Mouse (Mus musculus) liver, embryonic 11.5 days (tissue): Measurements from ENCODE around the gene Ecpas. TPM values are rescaled to one million over a fixed set of nuclear protein-coding genes. Genes with fewer than 3 reads are reported as not detected.

Source experiments
- ATAC-seq: fragments of 200-750 bp; cut with Nextera tagmentation; replicated peaks from 2 replicates; pipeline ENCODE4 v1.8.0; 2017; ENCODE audit warnings: moderate number of reproducible peaks, mild to moderate bottlenecking, moderate TSS enrichment, moderate library complexity; ENCODE audit not compliant: low FRiP score
- DNase-seq: peaks from one replicate; pipeline ENCODE4 v3.0.0-alpha.2; 2017; ENCODE audit warnings: low spot score
- H3K27ac ChIP-seq: fragments of 300-500 bp; sonication (generic); 2 replicates; pipeline ENCODE4 v1.5.1; 2014; ENCODE audit warnings: mild to moderate bottlenecking, low read depth, low read length, control low read depth
- H3K27me3 ChIP-seq: fragments of 300-500 bp; sonication (generic); replicated peaks from 2 replicates; pipeline ENCODE4 v1.6.1; 2014; ENCODE audit warnings: low read length, mixed read lengths; ENCODE audit not compliant: control insufficient read depth, insufficient read depth
- H3K36me3 ChIP-seq: fragments of 300-500 bp; sonication (generic); 2 replicates; pipeline ENCODE4 v1.6.1; 2014; ENCODE audit warnings: mild to moderate bottlenecking, low read length, moderate library complexity, mixed read lengths; ENCODE audit not compliant: control insufficient read depth, insufficient read depth
- H3K4me1 ChIP-seq: fragments of 300-500 bp; sonication (generic); replicated peaks from 2 replicates; pipeline ENCODE4 v1.6.1; 2014; ENCODE audit warnings: low read length, mixed read lengths; ENCODE audit not compliant: control insufficient read depth, insufficient read depth
- H3K4me2 ChIP-seq: fragments of 300-500 bp; sonication (generic); 2 replicates; pipeline ENCODE4 v1.6.1; 2014; ENCODE audit warnings: mild to moderate bottlenecking, control low read depth, moderate library complexity
- H3K4me3 ChIP-seq: fragments of 300-500 bp; sonication (generic); 2 replicates; pipeline ENCODE4 v1.5.1; 2014; ENCODE audit warnings: low read depth, low read length, control low read depth
- H3K9ac ChIP-seq: fragments of 300-500 bp; sonication (generic); 2 replicates; pipeline ENCODE4 v1.6.1; 2014; ENCODE audit warnings: low read depth, low read length, control low read depth
- H3K9me3 ChIP-seq: fragments of 300-500 bp; sonication (generic); 2 replicates; pipeline ENCODE4 v1.6.1; 2016; ENCODE audit warnings: low read length, inconsistent platforms, mixed read lengths; ENCODE audit not compliant: control insufficient read depth
- WGBS: fragments of 180-500 bp; shearing (Covaris S2); extraction: QIAGEN DNeasy Blood & Tissue Kit; methylation state at CpG from one replicate; pipeline ENCODE4 v1.1.7; 2014; 5-methylcytosine and 5-hydroxymethylcytosine counted together
- polyA plus RNA-seq: library from polyadenylated mRNA; unstranded; fragments of >200 nt; fragmentation: Nextera tagmentation; extraction: Ambion mirVana; gene quantifications from 2 replicates; pipeline ENCODE4 v1.2.1, GENCODE M21; 2014

Gene Ecpas
- polyA plus RNA-seq, 1 experiment from 2014 or later: 44.8 TPM

DNA sequence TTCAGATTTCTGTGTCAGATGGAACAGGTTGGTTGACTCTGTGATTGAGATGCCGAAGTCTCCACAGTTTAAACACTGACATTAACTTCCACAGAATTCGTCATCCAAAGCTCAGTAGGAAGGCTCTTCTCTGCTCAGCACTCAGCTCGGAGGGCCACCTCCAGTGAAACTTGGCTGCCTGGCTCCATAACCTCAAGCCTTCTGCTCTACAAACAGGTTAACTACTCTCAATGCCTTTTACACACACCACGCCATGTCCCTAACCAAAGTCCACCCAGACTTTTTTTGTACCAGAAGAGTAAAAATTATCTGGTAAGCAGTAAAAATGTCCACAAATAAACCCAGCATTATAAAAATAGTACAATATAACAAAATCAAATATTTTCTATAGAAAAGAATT lies 15.1 kb downstream of the Ecpas start:
- WGBS: 73% methylated on average over 4 of the region's 4 CpGs
- ATAC-seq (no peak), DNase-seq (no peak)
- H3K9me3 ChIP-seq: no peaks in the 10 kb centered on the region
- no peak overlapping the region for H3K4me2 ChIP-seq
- H3K36me3 ChIP-seq: no peaks in the 10 kb centered on the region
- no peak overlapping the region for H3K4me3 ChIP-seq
- H3K9ac ChIP-seq: no peak overlapping the region
- H3K27ac ChIP-seq: no peak overlapping the region
- peaks cover 2% of the 10 kb centered on the region; the same call in 1 of the 2 replicates for H3K4me1 ChIP-seq
- H3K27me3 ChIP-seq: no peaks in the 10 kb centered on the region

DNA sequence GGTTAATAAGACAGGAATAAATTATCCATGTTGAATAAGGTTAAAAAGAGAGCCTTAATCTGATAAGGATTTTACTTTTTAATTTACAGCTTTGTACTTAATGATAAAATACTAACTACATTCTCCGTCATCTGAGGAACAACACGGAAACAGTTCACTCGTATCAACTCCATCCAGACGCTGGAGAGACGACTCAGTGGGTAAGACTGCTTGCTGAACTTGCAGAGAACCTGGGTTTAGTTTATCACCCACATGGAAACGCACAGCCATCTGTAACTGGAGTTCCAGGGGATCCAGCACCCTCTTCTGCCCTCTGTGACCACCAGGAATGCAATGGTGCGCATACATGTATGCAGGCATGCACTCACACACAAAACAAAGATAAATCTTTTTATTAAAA lies 18.1 kb downstream of the Ecpas start:
- DNase-seq (no peak), ATAC-seq (0 out of 2 replicates have a peak, but pooled peaks have one; percentile 41)
- H3K27ac ChIP-seq: no peak overlapping the region
- H3K36me3 ChIP-seq: no peaks in the 10 kb centered on the region
- peaks cover 14% of the 10 kb centered on the region for H3K4me1 ChIP-seq
- H3K4me3 ChIP-seq: no peak overlapping the region
- no peaks in the 10 kb centered on the region for H3K9me3 ChIP-seq
- H3K27me3 ChIP-seq: no peaks in the 10 kb centered on the region
- no peak overlapping the region for H3K4me2 ChIP-seq
- no peak overlapping the region for H3K9ac ChIP-seq
- WGBS: 71% methylated on average over 7 of the region's 7 CpGs

DNA sequence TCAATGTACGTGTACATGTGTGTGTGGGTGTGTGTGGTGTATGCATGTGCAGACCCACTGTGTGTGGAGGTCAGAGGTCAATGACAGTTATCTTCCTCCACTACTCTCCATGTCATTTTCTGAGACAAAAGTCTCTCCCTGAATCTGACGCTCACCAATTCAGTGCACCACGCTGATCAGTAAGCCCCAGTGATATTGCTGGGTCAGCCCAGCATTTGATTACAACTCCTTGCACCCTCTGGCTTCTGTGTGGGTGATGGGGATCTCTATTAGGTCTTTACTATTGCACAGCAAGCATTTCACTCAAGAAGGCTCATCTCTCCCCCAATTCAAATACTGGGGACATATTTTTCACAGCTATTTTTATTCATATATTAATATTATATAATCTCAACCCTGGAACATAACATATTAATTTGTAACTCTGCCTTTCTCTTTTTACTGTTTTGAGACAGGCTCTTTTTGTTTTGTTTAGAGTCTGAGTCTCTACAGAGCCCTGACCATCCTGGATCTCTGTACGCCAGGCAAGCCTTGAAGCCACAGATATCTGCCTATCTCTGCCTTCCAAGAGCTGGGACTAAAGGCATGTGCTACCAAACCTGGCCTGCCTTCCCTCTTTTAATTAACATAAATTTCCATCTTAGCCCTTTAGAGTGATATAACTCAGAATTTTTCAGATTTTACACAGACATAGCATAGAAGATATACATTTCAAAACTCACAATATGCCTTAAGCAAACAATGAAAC lies 22.3 kb downstream of the Ecpas start:
- H3K36me3 ChIP-seq: no peaks in the 10 kb centered on the region
- H3K9ac ChIP-seq: no peak overlapping the region
- peaks cover 31% of the 10 kb centered on the region for H3K4me1 ChIP-seq
- 59% methylated on average over 4 of the region's 4 CpGs for WGBS
- peak overlapping the region; percentile 65 for H3K27ac ChIP-seq
- H3K4me3 ChIP-seq: no peak overlapping the region
- no peaks in the 10 kb centered on the region for H3K27me3 ChIP-seq
- DNase-seq (no peak), ATAC-seq (peak; percentile 88)
- peak overlapping the region; percentile 40 for H3K4me2 ChIP-seq
- H3K9me3 ChIP-seq: no peaks in the 10 kb centered on the region

DNA sequence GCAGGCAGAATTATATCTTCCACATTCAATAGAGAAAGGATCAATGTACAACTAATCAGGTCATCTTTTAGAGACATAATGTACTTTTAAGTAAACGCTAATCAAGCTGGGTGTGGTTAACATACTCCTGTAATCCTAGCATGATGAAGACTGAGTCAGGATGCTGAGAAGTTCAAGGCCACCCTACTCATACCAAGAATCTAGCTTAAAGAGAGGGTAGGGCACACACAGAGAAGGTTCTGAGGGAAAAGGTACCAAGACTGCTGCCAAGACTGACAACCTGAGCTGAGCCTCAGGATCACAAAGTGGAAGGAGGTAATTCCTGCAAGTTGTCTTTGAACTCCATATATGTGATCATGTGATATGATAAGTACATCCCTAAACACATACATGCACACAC lies 24.0 kb downstream of the Ecpas start:
- DNase-seq: no peak
- Histone ChIP-seq H3K4me3 (no peak overlapping the region), H3K9me3 (no peaks in the 10 kb centered on the region), H3K4me2 (no peak overlapping the region), H3K9ac (no peak overlapping the region), H3K27ac (no peak overlapping the region), H3K27me3 (no peaks in the 10 kb centered on the region), H3K4me1 (peaks cover 31% of the 10 kb centered on the region), H3K36me3 (no peaks in the 10 kb centered on the region)
- ATAC-seq: no peak
- 76% methylated on average over 1 of the region's 1 CpGs for WGBS

DNA sequence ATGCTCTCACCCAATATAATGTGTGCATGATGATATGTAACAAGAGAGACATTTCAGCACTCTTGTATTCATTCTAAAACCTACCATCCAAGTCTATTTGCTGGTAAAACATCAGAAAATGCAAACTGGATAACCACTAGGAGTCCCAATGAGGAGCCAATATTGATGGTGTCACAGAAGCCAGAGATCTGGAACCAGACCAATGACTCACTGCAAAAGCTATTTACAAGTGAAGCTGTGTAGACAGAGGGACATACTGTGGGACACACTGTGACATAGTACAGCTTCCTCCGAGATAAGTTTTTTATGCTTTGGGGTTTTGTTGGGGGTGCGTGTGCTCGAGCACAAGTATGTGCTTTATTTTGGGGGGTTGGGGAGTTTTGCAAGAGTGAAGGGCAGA lies 24.9 kb downstream of the Ecpas start:
- Histone ChIP-seq H3K4me2 (no peak overlapping the region), H3K27me3 (no peaks in the 10 kb centered on the region), H3K4me1 (peaks cover 31% of the 10 kb centered on the region), H3K9ac (no peak overlapping the region), H3K4me3 (no peak overlapping the region), H3K36me3 (no peaks in the 10 kb centered on the region), H3K27ac (no peak overlapping the region), H3K9me3 (no peaks in the 10 kb centered on the region)
- ATAC-seq: no peak
- DNase-seq: no peak
- WGBS: 60% methylated on average over 3 of the region's 3 CpGs

DNA sequence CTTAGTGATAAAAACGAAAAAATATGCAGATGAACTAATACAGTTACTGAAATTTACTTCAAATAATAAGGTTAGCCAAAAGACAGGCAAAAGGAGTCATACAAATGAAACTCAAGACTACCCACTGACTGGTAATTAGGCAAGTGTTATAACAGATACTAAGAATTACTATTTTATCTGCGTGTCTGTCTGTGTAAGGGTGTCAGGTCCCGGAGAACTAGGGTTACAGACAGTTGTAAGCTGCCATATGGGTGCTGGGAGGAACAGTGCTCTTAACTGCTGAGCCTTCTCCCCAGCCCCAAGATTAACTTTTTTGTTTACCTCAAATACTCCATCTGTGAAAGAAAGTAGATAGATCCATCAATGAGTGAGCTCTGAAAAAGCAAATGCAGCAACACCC lies 25.8 kb downstream of the Ecpas start:
- Histone ChIP-seq H3K36me3 (no peaks in the 10 kb centered on the region), H3K9me3 (no peaks in the 10 kb centered on the region), H3K27ac (no peak overlapping the region), H3K4me3 (no peak overlapping the region), H3K9ac (no peak overlapping the region), H3K4me1 (peaks cover 31% of the 10 kb centered on the region), H3K27me3 (no peaks in the 10 kb centered on the region), H3K4me2 (no peak overlapping the region)
- 64% methylated on average over 3 of the region's 3 CpGs for WGBS
- DNase-seq: no peak
- peak; percentile 56 for ATAC-seq

DNA sequence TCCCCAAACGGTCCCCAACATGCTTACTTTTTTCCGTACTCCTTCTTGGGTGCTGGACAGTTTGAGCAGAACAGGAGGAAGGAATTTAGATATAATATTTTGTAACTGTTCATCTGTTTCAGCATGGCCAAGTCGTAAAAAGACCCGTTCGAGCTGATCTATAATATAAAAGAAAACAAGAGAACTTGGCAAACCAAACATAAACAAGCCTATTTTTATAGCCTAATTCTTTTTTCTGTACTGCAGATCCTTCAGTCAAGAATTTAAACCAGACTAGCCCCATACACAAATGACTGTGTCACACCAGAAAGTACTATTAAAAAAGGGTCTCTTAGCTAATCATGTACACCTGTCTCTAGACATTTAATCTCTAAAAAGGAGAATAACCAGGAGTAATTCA lies 27.2 kb downstream of the Ecpas start:
- ATAC-seq (no peak), DNase-seq (no peak)
- H3K27me3 ChIP-seq: no peaks in the 10 kb centered on the region
- H3K9ac ChIP-seq: no peak overlapping the region
- H3K27ac ChIP-seq: no peak overlapping the region
- H3K9me3 ChIP-seq: no peaks in the 10 kb centered on the region
- no peaks in the 10 kb centered on the region for H3K36me3 ChIP-seq
- H3K4me3 ChIP-seq: no peak overlapping the region
- peaks cover 27% of the 10 kb centered on the region for H3K4me1 ChIP-seq
- H3K4me2 ChIP-seq: no peak overlapping the region
- 84% methylated on average over 5 of the region's 5 CpGs for WGBS

DNA sequence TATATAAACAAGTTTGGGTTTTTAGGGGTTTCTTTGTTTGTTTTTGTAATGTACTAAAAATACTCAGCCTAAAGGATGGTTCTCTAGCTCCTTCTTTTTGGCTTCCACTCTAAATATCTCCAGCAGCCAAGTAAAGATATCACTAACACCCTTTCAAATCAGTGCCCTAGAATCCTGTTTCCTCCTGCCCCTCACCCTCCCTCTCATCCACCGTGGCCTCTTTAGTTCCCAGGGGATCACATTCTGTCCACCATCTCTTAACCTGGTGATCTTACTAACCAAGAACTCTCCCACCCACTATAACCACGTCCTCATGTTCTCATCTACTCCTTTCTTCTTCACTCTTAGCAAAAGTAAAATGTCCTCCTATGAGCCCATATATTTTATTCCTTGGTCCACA lies 28.7 kb downstream of the Ecpas start:
- no peaks in the 10 kb centered on the region for H3K9me3 ChIP-seq
- no peak overlapping the region for H3K27ac ChIP-seq
- DNase-seq: no peak
- no peaks in the 10 kb centered on the region for H3K27me3 ChIP-seq
- H3K36me3 ChIP-seq: no peaks in the 10 kb centered on the region
- peaks cover 17% of the 10 kb centered on the region for H3K4me1 ChIP-seq
- H3K4me2 ChIP-seq: no peak overlapping the region
- no peak overlapping the region for H3K9ac ChIP-seq
- ATAC-seq: no peak
- H3K4me3 ChIP-seq: no peak overlapping the region
- WGBS: 67% methylated on average over 2 of the region's 2 CpGs

DNA sequence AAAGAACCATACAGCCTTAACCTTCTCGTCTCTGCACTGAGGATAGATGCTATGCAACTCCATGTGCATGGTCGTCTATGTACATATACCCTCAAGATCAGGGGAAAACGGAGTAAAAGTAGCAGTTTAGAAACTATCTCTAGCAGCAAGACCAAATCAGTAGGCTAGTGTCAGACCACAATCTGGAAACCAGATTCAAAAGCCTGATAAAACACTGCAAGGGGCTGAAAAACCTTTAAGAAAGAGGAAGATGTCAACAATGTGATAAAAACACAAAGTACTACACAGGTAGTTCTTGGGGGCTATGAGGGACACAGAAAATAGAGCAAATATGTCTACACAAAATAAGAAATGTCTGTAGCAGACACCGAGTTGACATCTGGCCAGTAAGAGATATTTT lies 38.2 kb downstream of the Ecpas start:
- Histone ChIP-seq H3K9ac (no peak overlapping the region), H3K36me3 (peaks cover 5% of the 10 kb centered on the region; the same call in 1 of the 2 replicates), H3K27me3 (no peaks in the 10 kb centered on the region), H3K4me3 (no peak overlapping the region), H3K27ac (no peak overlapping the region), H3K4me1 (no peaks in the 10 kb centered on the region), H3K4me2 (no peak overlapping the region), H3K9me3 (no peaks in the 10 kb centered on the region)
- WGBS: 73% methylated on average over 4 of the region's 4 CpGs
- ATAC-seq (no peak), DNase-seq (no peak)
